Mouse (Mus musculus): ENCODE results near the gene Slc39a11. TPM values are rescaled to one million over a fixed set of nuclear protein-coding genes. Genes with fewer than 3 reads are reported as not detected.

The Slc39a11 gene
- 26.6 and 40.3 TPM in 2 replicates for total RNA-seq (2017)

DNA sequence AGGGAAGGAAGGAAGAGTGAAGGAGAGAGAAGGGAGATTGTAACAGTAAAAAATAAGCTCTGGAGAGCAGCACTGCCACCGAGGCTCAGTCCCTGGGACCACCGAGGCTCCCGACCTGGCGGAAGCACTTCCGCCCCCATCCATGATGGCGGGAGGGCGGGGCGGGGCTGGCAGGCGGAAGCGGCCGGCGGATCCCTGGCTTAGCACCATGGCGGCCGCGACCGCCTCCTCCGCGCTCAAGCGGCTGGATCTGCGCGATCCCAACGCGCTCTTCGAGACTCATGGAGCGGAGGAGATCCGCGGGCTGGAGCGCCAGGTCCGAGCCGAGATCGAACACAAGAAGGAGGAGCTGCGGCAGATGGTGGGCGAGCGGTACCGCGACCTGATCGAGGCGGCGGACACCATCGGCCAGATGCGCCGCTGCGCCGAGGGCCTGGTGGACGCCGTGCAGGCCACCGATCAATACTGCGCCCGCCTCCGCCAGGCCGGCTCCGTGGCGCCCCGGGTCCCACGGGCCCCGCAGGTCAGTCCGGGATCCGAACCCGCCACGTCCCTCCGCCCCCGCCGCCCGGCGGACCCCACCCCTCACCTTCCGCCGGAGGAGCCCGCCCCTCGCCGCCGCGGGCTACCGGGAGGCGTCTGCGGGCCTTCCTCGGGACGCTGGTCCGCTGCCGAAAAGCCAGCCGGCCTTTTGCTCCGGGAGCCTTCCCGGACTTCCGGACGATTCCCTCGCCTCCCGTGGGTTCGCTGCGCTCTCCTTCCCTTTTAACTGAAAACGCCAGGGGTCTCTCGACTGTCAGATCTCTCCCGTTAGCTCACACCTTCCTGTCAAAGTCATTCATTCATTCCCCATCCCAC, at the start of gene Slc39a11:
TSS of gene Slc39a11 (minus strand) at position 727 of the 858 bp plus-strand sequence.
- ATAC-seq (replicated peaks in 1 of 2; ENCODE audit: insufficient read depth in 1 of 2, low FRiP score in 2 of 2, low TSS enrichment in 1 of 2, low read depth in 1 of 2, poor library complexity in 2 of 2, severe bottlenecking in 2 of 2): peak; percentile 19 to 67; a peak in 2 of 4 replicates

DNA sequence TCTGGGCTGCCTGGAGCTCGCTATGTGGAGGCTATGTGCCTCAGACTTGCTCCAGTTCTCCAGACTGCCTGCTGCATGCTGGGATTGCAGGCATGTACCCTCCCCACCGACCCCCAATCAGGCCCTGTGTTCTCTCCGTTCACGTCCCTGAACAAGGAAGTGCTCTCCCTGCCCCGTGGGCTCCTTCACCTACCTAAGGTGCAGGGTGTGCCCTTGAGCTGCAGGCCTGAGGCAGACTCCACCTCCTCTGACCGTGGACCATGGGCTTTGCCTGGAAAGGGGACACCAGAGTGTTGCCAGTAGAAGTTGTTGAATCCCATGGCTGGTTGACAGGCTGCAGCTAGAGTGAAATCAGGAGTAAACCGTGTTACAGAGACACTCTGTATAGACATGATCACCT, 49.8 kb upstream of the Slc39a11 start:
- no peak for ATAC-seq (replicated peaks in 1 of 2; ENCODE audit: insufficient read depth in 1 of 2, low FRiP score in 2 of 2, low TSS enrichment in 1 of 2, low read depth in 1 of 2, poor library complexity in 2 of 2, severe bottlenecking in 2 of 2)

- ATAC-seq (replicated peaks in 1 of 2; ENCODE audit: insufficient read depth in 1 of 2, low FRiP score in 2 of 2, low TSS enrichment in 1 of 2, low read depth in 1 of 2, poor library complexity in 2 of 2, severe bottlenecking in 2 of 2): no peak
Measured at GRCm38 (mm10) chr11:113698013-113698545, 48.2 kb upstream of the Slc39a11 start.

DNA sequence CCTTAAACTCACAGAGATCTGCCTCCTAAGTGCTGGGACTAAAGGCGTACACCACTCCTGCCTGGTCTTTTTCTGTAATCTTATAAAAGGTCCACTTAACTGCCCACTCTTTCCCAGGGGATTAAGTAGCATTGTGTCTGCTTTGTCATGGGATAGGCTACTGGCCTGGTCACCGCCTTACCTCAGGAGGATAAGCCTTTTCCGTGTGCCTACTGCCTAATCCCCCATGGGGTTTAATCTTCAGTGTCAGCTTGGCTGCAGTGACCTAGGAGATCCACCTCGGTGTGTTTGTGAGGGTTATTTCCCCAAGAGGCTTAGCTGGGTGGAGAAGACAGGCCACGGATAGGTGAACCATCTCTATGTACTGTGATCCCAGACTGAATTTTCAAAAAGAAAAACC, 47.7 kb upstream of the Slc39a11 start:
- no peak for ATAC-seq (replicated peaks in 1 of 2; ENCODE audit: insufficient read depth in 1 of 2, low FRiP score in 2 of 2, low TSS enrichment in 1 of 2, low read depth in 1 of 2, poor library complexity in 2 of 2, severe bottlenecking in 2 of 2)

DNA sequence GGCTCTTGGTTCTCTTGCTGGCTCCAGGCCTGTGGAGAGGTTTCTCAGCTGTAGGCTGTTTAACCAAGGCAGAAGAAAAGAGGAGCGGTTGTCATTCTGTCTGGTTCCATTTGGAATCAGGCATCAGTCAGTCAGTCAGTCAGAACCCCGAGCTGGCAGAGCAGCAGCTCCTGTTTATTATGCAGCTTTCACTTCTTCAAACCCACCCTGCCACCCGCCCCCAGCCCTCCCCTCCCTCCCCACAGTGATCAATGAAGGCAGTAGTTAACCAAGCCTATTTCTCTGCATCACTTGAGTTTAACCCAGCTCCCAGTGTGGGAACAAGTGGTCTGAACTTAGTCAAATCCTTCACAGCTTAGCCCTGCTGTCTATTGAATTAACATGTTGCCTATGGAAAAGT, 42.0 kb upstream of the Slc39a11 start:
- no peak for ATAC-seq (replicated peaks in 1 of 2; ENCODE audit: insufficient read depth in 1 of 2, low FRiP score in 2 of 2, low TSS enrichment in 1 of 2, low read depth in 1 of 2, poor library complexity in 2 of 2, severe bottlenecking in 2 of 2)

DNA sequence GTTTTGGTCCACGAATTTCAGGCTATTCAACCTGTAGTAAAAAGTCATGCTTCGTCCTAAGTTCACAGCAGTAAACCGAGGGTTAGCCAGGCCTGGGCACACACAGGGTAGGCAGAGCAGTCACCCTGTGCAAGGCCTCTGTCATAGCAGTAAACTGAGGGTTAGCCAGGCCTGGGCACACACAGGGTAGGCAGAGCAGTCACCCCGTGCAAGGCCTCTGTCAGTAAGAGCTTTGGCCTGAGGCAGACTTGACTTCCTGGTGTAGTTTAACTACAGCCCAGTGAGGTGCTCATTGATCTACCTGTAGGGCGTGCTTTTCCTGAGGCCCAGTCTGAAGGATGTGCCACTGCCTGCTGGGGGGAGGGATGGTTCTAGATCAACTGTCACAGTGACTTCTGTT, 41.4 kb upstream of the Slc39a11 start:
- ATAC-seq (replicated peaks in 1 of 2; ENCODE audit: insufficient read depth in 1 of 2, low FRiP score in 2 of 2, low TSS enrichment in 1 of 2, low read depth in 1 of 2, poor library complexity in 2 of 2, severe bottlenecking in 2 of 2): no peak

DNA sequence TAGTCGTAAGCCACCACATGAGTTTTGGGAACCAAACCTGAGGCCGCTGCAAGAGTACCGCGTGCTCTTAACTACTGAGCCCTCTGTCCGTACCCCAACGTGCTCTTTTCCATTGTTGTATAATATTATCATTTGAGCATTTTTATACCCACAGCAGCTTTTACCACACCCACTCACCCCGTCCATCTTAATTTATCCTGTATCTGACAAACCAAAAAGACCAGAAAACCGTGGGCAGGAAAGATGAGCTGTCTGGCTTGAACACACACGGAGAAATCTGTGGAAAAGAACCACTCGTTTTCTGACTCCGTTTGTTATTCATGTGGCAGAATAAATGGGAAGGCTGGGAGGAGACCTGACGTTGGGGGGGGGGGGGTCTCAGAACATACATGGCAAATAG, 40.6 kb upstream of the Slc39a11 start:
- ATAC-seq (replicated peaks in 1 of 2; ENCODE audit: insufficient read depth in 1 of 2, low FRiP score in 2 of 2, low TSS enrichment in 1 of 2, low read depth in 1 of 2, poor library complexity in 2 of 2, severe bottlenecking in 2 of 2): no peak

GRCm38 (mm10) chr11:113687031-113687430, 37.2 kb upstream of the Slc39a11 start:
- no peak for ATAC-seq (replicated peaks in 1 of 2; ENCODE audit: insufficient read depth in 1 of 2, low FRiP score in 2 of 2, low TSS enrichment in 1 of 2, low read depth in 1 of 2, poor library complexity in 2 of 2, severe bottlenecking in 2 of 2)

DNA sequence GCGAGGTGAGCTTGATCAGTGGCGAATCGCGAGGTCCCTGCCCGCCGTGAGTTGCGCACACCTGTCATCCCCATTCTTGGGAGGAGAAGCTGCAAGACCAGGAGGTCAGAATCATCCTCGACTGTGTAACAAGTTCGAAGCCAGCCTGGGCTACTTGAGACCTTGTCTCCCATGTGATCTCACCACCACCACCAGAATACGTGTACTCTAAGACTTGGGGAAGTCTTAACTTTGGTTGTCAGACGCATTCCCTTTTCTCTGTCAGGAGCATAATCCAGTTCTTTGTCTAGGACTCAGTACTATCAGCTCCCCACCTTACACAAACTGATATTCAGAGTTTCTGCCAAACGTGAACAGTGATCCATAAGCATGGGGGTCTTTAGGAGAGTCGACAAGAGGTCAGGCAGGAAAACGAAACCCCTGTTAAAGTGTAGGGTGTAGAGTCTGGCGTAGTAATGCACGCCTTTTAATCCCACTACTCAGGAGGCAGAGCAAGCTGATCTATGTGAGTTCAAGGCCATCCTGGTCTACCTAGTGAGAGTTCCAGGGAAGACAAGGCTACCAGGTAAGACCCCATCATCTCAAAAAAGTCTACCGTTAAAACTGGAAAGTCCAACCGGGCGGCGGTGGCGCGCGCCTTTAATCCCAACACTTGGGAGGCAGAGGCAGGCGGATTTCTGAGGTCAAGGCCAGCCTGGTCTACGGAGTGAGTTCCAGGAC, 35.0 kb upstream of the Slc39a11 start:
- no peak for ATAC-seq (replicated peaks in 1 of 2; ENCODE audit: insufficient read depth in 1 of 2, low FRiP score in 2 of 2, low TSS enrichment in 1 of 2, low read depth in 1 of 2, poor library complexity in 2 of 2, severe bottlenecking in 2 of 2)

DNA sequence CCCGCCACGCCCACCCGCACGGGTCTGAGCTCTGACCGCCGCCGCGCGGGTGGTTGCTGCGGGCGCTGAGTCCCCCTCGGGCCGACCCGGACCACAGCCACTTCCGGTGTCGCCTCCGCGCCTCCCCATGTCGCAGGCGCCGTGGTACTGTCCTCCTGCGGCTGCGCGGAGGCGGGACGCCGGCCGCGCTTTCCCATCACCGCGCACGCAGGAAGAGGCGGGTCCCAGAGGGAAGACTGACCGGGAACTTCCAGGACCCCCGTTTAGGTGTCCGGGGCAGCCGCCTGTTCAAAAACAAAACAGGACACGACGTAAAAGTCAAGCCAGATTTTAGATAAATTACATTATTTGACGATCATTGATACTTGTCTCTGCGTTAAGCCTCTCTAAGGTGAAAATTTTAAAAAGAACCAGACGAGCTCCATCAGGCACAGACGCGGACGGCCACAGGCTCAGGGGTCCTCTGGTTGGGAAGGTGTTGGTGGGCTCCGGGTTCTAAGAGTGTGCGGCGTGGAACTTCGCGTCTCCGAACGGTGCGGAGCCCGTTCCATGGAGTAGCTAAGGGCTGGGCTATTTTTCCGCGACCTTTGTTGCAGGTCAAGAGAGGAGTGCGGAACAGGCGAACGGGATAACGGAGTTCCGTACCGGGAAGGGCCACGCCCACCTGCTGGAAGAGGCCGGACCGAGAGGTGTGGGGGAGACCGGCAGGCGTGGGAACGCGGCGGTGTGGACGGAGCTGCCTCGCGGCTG, 34.3 kb upstream of the Slc39a11 start, which contains the start of the genes Fam104a and D11Wsu47e:
TSS of gene Fam104a (minus strand) at position 199 of the 750 bp plus-strand sequence.
TSS of gene D11Wsu47e (plus strand) at position 456 of the 750 bp plus-strand sequence.
- peak; percentile 84 to 85 for ATAC-seq (replicated peaks in 1 of 2; ENCODE audit: insufficient read depth in 1 of 2, low FRiP score in 2 of 2, low TSS enrichment in 1 of 2, low read depth in 1 of 2, poor library complexity in 2 of 2, severe bottlenecking in 2 of 2)

DNA sequence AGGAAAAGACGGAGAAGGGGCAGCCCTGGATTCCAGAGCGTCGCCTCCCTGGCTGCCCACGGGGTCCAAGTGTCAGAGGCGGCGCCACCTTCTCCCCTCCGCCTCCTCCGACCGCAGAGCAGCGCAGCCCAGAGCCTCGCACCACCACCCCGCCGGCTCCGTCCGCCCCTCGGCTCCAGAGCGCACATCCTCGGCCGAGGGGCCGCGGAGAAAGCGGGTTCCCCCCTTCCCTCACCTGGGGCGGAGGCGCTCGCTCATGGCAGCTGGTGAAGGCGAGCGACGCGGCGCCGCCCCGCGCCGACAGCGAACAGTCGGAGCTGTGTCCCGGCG, 33.7 kb upstream of the Slc39a11 start:
- ATAC-seq (replicated peaks in 1 of 2; ENCODE audit: insufficient read depth in 1 of 2, low FRiP score in 2 of 2, low TSS enrichment in 1 of 2, low read depth in 1 of 2, poor library complexity in 2 of 2, severe bottlenecking in 2 of 2): no peak; a peak in 1 of 4 replicates

DNA sequence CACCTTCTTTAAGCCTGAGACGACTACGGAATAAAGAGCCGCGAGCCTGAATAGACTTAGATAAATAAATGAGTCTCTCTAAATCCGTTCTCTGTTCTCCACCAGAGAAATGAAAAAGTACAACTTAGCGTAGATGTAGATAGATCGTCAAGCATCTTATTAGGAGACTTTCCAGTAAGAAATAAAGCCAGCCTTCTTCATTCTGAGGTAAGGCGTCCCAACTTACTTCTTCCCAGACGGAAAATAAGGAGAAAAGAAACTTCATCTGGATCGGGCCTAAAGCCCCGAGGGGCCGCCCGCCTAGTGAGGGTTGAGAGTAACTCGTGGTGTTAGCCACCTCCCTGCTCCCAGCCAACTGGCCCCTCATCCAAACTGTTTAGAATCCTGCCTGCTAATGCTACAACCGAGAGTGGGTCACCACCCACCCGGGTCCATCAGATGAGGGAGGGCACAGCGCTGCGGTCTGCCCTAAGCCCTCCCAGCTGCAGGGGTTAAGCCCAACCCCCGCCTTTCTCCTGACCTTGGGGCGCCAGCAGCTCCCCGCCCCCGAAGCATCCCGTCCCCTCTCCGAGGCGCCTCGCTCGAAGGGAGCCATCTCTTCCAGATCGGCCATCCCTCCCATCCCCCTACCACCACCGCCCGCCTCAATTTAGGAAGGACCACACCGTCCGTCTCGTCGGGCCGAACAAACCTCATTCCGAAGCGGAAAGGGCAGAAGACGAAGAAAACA, 33.2 kb upstream of the Slc39a11 start:
- peak; percentile 30 to 34; a peak in 3 of 4 replicates for ATAC-seq (replicated peaks in 1 of 2; ENCODE audit: insufficient read depth in 1 of 2, low FRiP score in 2 of 2, low TSS enrichment in 1 of 2, low read depth in 1 of 2, poor library complexity in 2 of 2, severe bottlenecking in 2 of 2)

GRCm38 (mm10) chr11:113681979-113682378, 32.1 kb upstream of the Slc39a11 start:
- ATAC-seq (replicated peaks in 1 of 2; ENCODE audit: insufficient read depth in 1 of 2, low FRiP score in 2 of 2, low TSS enrichment in 1 of 2, low read depth in 1 of 2, poor library complexity in 2 of 2, severe bottlenecking in 2 of 2): no peak

- ATAC-seq (replicated peaks in 1 of 2; ENCODE audit: insufficient read depth in 1 of 2, low FRiP score in 2 of 2, low TSS enrichment in 1 of 2, low read depth in 1 of 2, poor library complexity in 2 of 2, severe bottlenecking in 2 of 2): no peak
Measured at GRCm38 (mm10) chr11:113680954-113681353, 31.1 kb upstream of the Slc39a11 start.

GRCm38 (mm10) chr11:113678373-113678772, 28.5 kb upstream of the Slc39a11 start:
- ATAC-seq (replicated peaks in 1 of 2; ENCODE audit: insufficient read depth in 1 of 2, low FRiP score in 2 of 2, low TSS enrichment in 1 of 2, low read depth in 1 of 2, poor library complexity in 2 of 2, severe bottlenecking in 2 of 2): peak in 1 of 2 experiments; percentile 41; a peak in 1 of 4 replicates

DNA sequence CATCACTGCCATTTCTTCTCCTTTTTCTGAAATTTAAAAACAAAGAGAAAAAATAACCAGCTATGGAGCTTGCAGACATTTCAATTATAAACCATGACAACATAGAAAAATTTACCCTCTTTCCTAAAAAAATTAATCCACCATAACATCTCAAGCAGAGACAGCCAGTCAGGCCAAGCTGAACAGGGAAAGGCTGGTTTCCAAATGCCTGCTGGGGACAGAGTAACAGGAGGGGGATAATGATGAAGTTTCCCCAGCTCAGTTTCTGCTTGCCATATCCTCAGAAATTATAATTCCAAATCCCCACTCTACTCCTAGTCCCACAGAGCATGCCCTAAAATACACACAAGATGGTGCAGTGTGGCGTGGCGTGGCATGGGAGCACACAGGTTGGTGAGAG, 27.5 kb upstream of the Slc39a11 start:
- ATAC-seq (replicated peaks in 1 of 2; ENCODE audit: insufficient read depth in 1 of 2, low FRiP score in 2 of 2, low TSS enrichment in 1 of 2, low read depth in 1 of 2, poor library complexity in 2 of 2, severe bottlenecking in 2 of 2): no peak

DNA sequence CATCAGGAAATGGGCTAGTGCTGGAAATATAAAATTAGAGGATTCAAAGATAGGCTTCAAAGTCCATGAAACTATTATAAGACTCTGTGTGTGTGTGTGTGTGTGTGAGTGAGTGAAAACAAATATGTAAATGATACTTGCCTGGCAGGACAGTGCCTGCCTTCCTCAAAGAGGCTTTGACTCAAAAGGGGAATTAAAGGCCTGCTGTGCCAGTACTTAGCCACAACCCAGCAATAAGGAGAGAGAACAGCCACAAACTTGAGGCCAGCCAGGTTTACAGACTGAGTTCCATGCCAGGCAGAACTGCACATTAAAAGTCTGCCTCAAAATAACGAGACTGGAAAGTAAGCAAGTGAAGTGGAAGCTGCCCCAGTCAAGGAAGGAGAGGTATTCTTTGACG, 27.0 kb upstream of the Slc39a11 start:
- ATAC-seq (replicated peaks in 1 of 2; ENCODE audit: insufficient read depth in 1 of 2, low FRiP score in 2 of 2, low TSS enrichment in 1 of 2, low read depth in 1 of 2, poor library complexity in 2 of 2, severe bottlenecking in 2 of 2): no peak

Data from hematopoietic stem cell, adult 5-6 weeks (primary cell).